In the genomic region with DNA sequence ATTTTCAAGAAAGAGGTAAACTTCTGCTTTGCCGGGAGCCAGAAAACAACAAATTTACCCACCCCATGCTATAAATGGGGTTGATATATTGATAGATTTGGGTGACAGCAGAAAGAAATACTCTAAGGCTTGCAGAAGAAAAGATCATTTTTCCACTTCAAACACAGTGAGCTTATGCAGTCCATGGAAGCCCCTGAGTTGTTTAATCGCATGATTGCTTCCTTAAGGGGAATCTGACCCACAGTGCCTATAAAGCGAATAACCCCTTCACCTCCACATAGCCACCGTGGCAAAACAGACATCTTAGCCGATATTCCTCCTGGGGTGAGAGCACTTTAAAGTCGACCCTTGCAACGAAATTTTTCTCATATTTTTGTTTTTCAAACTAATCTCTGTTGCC, we compare ENCODE assay signal across 17 mouse cellular contexts.
"Had no signal": no experiment of that assay in that cellular context is flagged by ENCODE, and none has a peak within 500 bp of the region (broad histone marks: within the 10 kb centered on the region; RNA-seq: fewer than 3 reads in every experiment).

No protein-coding gene starts in this region.

- H3K27ac ChIP-seq: lung, embryonic 15.5 days; macrophage; midbrain, embryonic 13.5 days; midbrain, embryonic 15.5 days; neural tube, embryonic 12.5 days; stomach, embryonic 15.5 days; stomach, postnatal 0 days had no signal

- H3K9ac ChIP-seq: lung, embryonic 15.5 days; midbrain, embryonic 13.5 days; midbrain, embryonic 15.5 days; neural tube, embryonic 12.5 days; stomach, embryonic 15.5 days had no signal

- H3K4me3 ChIP-seq: lung, embryonic 15.5 days; megakaryocyte, embryonic 14.5 days; midbrain, embryonic 13.5 days; midbrain, embryonic 15.5 days; neural tube, embryonic 12.5 days; stomach, embryonic 15.5 days had no signal

- H3K27me3 ChIP-seq: lung, embryonic 15.5 days; megakaryocyte, embryonic 14.5 days; midbrain, embryonic 13.5 days; midbrain, embryonic 15.5 days; neural tube, embryonic 12.5 days; stomach, embryonic 15.5 days had no signal

- H3K36me3 ChIP-seq: lung, embryonic 15.5 days; midbrain, embryonic 13.5 days; midbrain, embryonic 15.5 days; neural tube, embryonic 12.5 days; stomach, embryonic 15.5 days had no signal

- ATAC-seq: lung, postnatal 0 days; midbrain, embryonic 13.5 days; midbrain, embryonic 15.5 days had no signal

- H3K4me1 ChIP-seq: lung, embryonic 15.5 days; megakaryocyte, embryonic 14.5 days; midbrain, embryonic 13.5 days; midbrain, embryonic 15.5 days; neural tube, embryonic 12.5 days; stomach, embryonic 15.5 days had no signal

- H3K4me2 ChIP-seq: lung, embryonic 15.5 days; midbrain, embryonic 11.5 days; midbrain, embryonic 13.5 days; midbrain, embryonic 15.5 days; neural tube, embryonic 12.5 days; stomach, embryonic 15.5 days had no signal

- DNase-seq: lung, adult 2 months; lung, postnatal 14 days; lung, postnatal 36 days; right cerebral cortex, postnatal 14 days; thymus, adult 2 months; thymus, postnatal 25 days; thymus, postnatal 4 days had no signal

- H3K9me3 ChIP-seq: lung, embryonic 15.5 days; midbrain, embryonic 13.5 days; midbrain, embryonic 15.5 days; neural tube, embryonic 12.5 days; stomach, embryonic 15.5 days had no signal
